Mouse (Mus musculus) kidney, embryonic 14.5 days (tissue): ENCODE data around the gene Rbks. TPM values are rescaled to one million over a fixed set of nuclear protein-coding genes. Genes with fewer than 3 reads are reported as not detected.

Source experiments
- microRNA-seq: library from miRNA; unstranded; fragments of <30 nt; microRNA quantifications from one replicate; pipeline ENCODE4, GENCODE M21; 2016
- polyA plus RNA-seq: library from polyadenylated mRNA; unstranded; fragments of >200 nt; fragmentation: Nextera tagmentation; extraction: Ambion mirVana; gene quantifications from 2 replicates; pipeline ENCODE4 v1.2.1, GENCODE M21; 2014

Gene Rbks
- polyA plus RNA-seq, 1 experiment from 2014 or later: 3.2 TPM

Small RNA genes lying within 50 kb of the gene (microRNA-seq; reads per million reads assigned to microRNA genes)
- gene Mir3473e: not detected

Other genes with a start within 250 kb of the Rbks start
- gene Zfp512, start 245.2 kb downstream of the Rbks start, polyA plus RNA-seq: 27.4 and 55.0 TPM in 2 replicates
- 0.08 and 0.09 TPM in 2 replicates for gene 4930548H24Rik, start 211.9 kb downstream of the Rbks start, polyA plus RNA-seq
- gene Gpn1, start 202.9 kb downstream of the Rbks start, polyA plus RNA-seq: 55.8 and 72.0 TPM in 2 replicates
- 31.1 and 31.2 TPM in 2 replicates for gene Slc4a1ap, start 170.6 kb downstream of the Rbks start, polyA plus RNA-seq
- gene Supt7l, start 169.8 kb downstream of the Rbks start, polyA plus RNA-seq: 18.5 and 23.8 TPM in 2 replicates
- 253 and 349 TPM in 2 replicates for gene Mrpl33, start 100.7 kb downstream of the Rbks start, polyA plus RNA-seq
- 60.6 and 68.5 TPM in 2 replicates for gene Babam2, start 57 bp upstream of the Rbks start, polyA plus RNA-seq